Mouse (Mus musculus) megakaryocyte, embryonic 14.5 days (primary cell): ENCODE data around the gene Ptprm.

Source experiments
- FLI1 ChIP-seq: IDR thresholded peaks from 2 replicates; pipeline ENCODE4 v1.6.1; 2012; ENCODE audit warnings: low read length, inconsistent platforms, mixed read lengths
- GATA1 ChIP-seq: IDR thresholded peaks from 3 replicates; pipeline ENCODE4 v1.6.1; 2012; ENCODE audit warnings: mixed read lengths, low read length, inconsistent platforms, borderline replicate concordance

GRCm38 (mm10) chr17:67308421-67308820, 45.8 kb downstream of the Ptprm start:
- no peak for TF ChIP-seq GATA1
- no peak for TF ChIP-seq FLI1
